Mouse (Mus musculus): ENCODE measurements around the gene Stxbp6. TPM values are rescaled to one million over a fixed set of nuclear protein-coding genes. Genes with fewer than 3 reads are reported as not detected.

The Stxbp6 gene
- polyA plus RNA-seq, 1 experiment: 8.4 TPM

- Histone ChIP-seq H3K4me1 (ENCODE audit: control insufficient read depth, insufficient read depth, low read length) (no peaks in the 10 kb centered on the region), H3K27me3 (ENCODE audit: control insufficient read depth, insufficient read depth, low read length, poor library complexity, severe bottlenecking) (no peaks in the 10 kb centered on the region), H3K36me3 (ENCODE audit: control insufficient read depth, insufficient read depth, low read length, poor library complexity, severe bottlenecking) (no peaks in the 10 kb centered on the region), H3K4me3 (ENCODE audit: low read depth, low read length) (no peak overlapping the region), H3K9ac (ENCODE audit: low read depth, poor library complexity, severe bottlenecking) (no peak overlapping the region), H3K27ac (ENCODE audit: insufficient read depth, low read length) (no peak overlapping the region), H3K9me3 (replicated peaks; ENCODE audit: control insufficient read depth, insufficient read depth, low read length, poor library complexity, severe bottlenecking) (no peaks in the 10 kb centered on the region)
- TF ChIP-seq POLR2A (IDR thresholded peaks at IDR 0.05; ENCODE audit: insufficient read depth, low read length): no peak
- TF ChIP-seq CTCF (IDR thresholded peaks at IDR 0.05; ENCODE audit: low read depth, low read length): no peak
- TF ChIP-seq EP300 (IDR thresholded peaks at IDR 0.05; ENCODE audit: insufficient read depth, low read depth, low read length): no peak
Measured at GRCm38 (mm10) chr12:44848483-44849221, 225.9 kb downstream of the Stxbp6 start.

- Histone ChIP-seq H3K27me3 (ENCODE audit: control insufficient read depth, insufficient read depth, low read length, poor library complexity, severe bottlenecking) (no peaks in the 10 kb centered on the region), H3K4me3 (ENCODE audit: low read depth, low read length) (no peak overlapping the region), H3K36me3 (ENCODE audit: control insufficient read depth, insufficient read depth, low read length, poor library complexity, severe bottlenecking) (no peaks in the 10 kb centered on the region), H3K9me3 (replicated peaks; ENCODE audit: control insufficient read depth, insufficient read depth, low read length, poor library complexity, severe bottlenecking) (no peaks in the 10 kb centered on the region), H3K27ac (ENCODE audit: insufficient read depth, low read length) (no peak overlapping the region), H3K4me1 (ENCODE audit: control insufficient read depth, insufficient read depth, low read length) (no peaks in the 10 kb centered on the region), H3K9ac (ENCODE audit: low read depth, poor library complexity, severe bottlenecking) (no peak overlapping the region)
- TF ChIP-seq POLR2A (IDR thresholded peaks at IDR 0.05; ENCODE audit: insufficient read depth, low read length): no peak
- TF ChIP-seq CTCF (IDR thresholded peaks at IDR 0.05; ENCODE audit: low read depth, low read length): no peak
- no peak for TF ChIP-seq EP300 (IDR thresholded peaks at IDR 0.05; ENCODE audit: insufficient read depth, low read depth, low read length)
Measured at GRCm38 (mm10) chr12:44840585-44840984, 233.9 kb downstream of the Stxbp6 start.

GRCm38 (mm10) chr12:44839594-44840373 lies 234.7 kb downstream of the Stxbp6 start:
- H3K27me3 ChIP-seq (ENCODE audit: control insufficient read depth, insufficient read depth, low read length, poor library complexity, severe bottlenecking): no peaks in the 10 kb centered on the region

GRCm38 (mm10) chr12:44835879-44836467 lies 238.5 kb downstream of the Stxbp6 start:
- Histone ChIP-seq H3K9me3 (replicated peaks; ENCODE audit: control insufficient read depth, insufficient read depth, low read length, poor library complexity, severe bottlenecking) (no peaks in the 10 kb centered on the region), H3K27ac (ENCODE audit: insufficient read depth, low read length) (no peak overlapping the region), H3K27me3 (ENCODE audit: control insufficient read depth, insufficient read depth, low read length, poor library complexity, severe bottlenecking) (no peaks in the 10 kb centered on the region), H3K36me3 (ENCODE audit: control insufficient read depth, insufficient read depth, low read length, poor library complexity, severe bottlenecking) (no peaks in the 10 kb centered on the region), H3K9ac (ENCODE audit: low read depth, poor library complexity, severe bottlenecking) (no peak overlapping the region), H3K4me3 (ENCODE audit: low read depth, low read length) (no peak overlapping the region), H3K4me1 (ENCODE audit: control insufficient read depth, insufficient read depth, low read length) (no peaks in the 10 kb centered on the region)
- TF ChIP-seq EP300 (IDR thresholded peaks at IDR 0.05; ENCODE audit: insufficient read depth, low read depth, low read length): no peak
- no peak for TF ChIP-seq CTCF (IDR thresholded peaks at IDR 0.05; ENCODE audit: low read depth, low read length)
- TF ChIP-seq POLR2A (IDR thresholded peaks at IDR 0.05; ENCODE audit: insufficient read depth, low read length): no peak

More at GRCm38 (mm10) chr12:44839594-44840373, 234.7 kb downstream of the Stxbp6 start:
- no peak overlapping the region for H3K27ac ChIP-seq (ENCODE audit: insufficient read depth, low read length)
- H3K9ac ChIP-seq (ENCODE audit: low read depth, poor library complexity, severe bottlenecking): no peak overlapping the region
- no peak for TF ChIP-seq CTCF (IDR thresholded peaks at IDR 0.05; ENCODE audit: low read depth, low read length)
- H3K4me3 ChIP-seq (ENCODE audit: low read depth, low read length): no peak overlapping the region
- no peaks in the 10 kb centered on the region for H3K36me3 ChIP-seq (ENCODE audit: control insufficient read depth, insufficient read depth, low read length, poor library complexity, severe bottlenecking)
- no peaks in the 10 kb centered on the region for H3K4me1 ChIP-seq (ENCODE audit: control insufficient read depth, insufficient read depth, low read length)
- no peaks in the 10 kb centered on the region for H3K9me3 ChIP-seq (replicated peaks; ENCODE audit: control insufficient read depth, insufficient read depth, low read length, poor library complexity, severe bottlenecking)

GRCm38 (mm10) chr12:44811895-44812294 lies 262.6 kb downstream of the Stxbp6 start:
- Histone ChIP-seq H3K9me3 (replicated peaks; ENCODE audit: control insufficient read depth, insufficient read depth, low read length, poor library complexity, severe bottlenecking) (no peaks in the 10 kb centered on the region), H3K36me3 (ENCODE audit: control insufficient read depth, insufficient read depth, low read length, poor library complexity, severe bottlenecking) (no peaks in the 10 kb centered on the region), H3K4me3 (ENCODE audit: low read depth, low read length) (no peak overlapping the region), H3K27me3 (ENCODE audit: control insufficient read depth, insufficient read depth, low read length, poor library complexity, severe bottlenecking) (no peaks in the 10 kb centered on the region), H3K27ac (ENCODE audit: insufficient read depth, low read length) (no peak overlapping the region), H3K4me1 (ENCODE audit: control insufficient read depth, insufficient read depth, low read length) (no peaks in the 10 kb centered on the region), H3K9ac (ENCODE audit: low read depth, poor library complexity, severe bottlenecking) (no peak overlapping the region)
- TF ChIP-seq POLR2A (IDR thresholded peaks at IDR 0.05; ENCODE audit: insufficient read depth, low read length) (no peak), CTCF (IDR thresholded peaks at IDR 0.05; ENCODE audit: low read depth, low read length) (no peak), EP300 (IDR thresholded peaks at IDR 0.05; ENCODE audit: insufficient read depth, low read depth, low read length) (no peak)

- Histone ChIP-seq H3K4me3 (ENCODE audit: low read depth, low read length) (no peak overlapping the region), H3K9ac (ENCODE audit: low read depth, poor library complexity, severe bottlenecking) (no peak overlapping the region)
Measured at GRCm38 (mm10) chr12:44804213-44804612, 270.3 kb downstream of the Stxbp6 start.

More at GRCm38 (mm10) chr12:44804213-44804612, 270.3 kb downstream of the Stxbp6 start:
- no peaks in the 10 kb centered on the region for H3K9me3 ChIP-seq (replicated peaks; ENCODE audit: control insufficient read depth, insufficient read depth, low read length, poor library complexity, severe bottlenecking)
- no peaks in the 10 kb centered on the region for H3K4me1 ChIP-seq (ENCODE audit: control insufficient read depth, insufficient read depth, low read length)
- H3K27me3 ChIP-seq (ENCODE audit: control insufficient read depth, insufficient read depth, low read length, poor library complexity, severe bottlenecking): no peaks in the 10 kb centered on the region
- no peaks in the 10 kb centered on the region for H3K36me3 ChIP-seq (ENCODE audit: control insufficient read depth, insufficient read depth, low read length, poor library complexity, severe bottlenecking)
- TF ChIP-seq CTCF (IDR thresholded peaks at IDR 0.05; ENCODE audit: low read depth, low read length): no peak
- TF ChIP-seq POLR2A (IDR thresholded peaks at IDR 0.05; ENCODE audit: insufficient read depth, low read length): no peak
- no peak for TF ChIP-seq EP300 (IDR thresholded peaks at IDR 0.05; ENCODE audit: insufficient read depth, low read depth, low read length)
- no peak overlapping the region for H3K27ac ChIP-seq (ENCODE audit: insufficient read depth, low read length)
